Mouse (Mus musculus) layer of hippocampus, adult 18-20 months (tissue): ENCODE data around the gene Smim1. TPM values are rescaled to one million over a fixed set of nuclear protein-coding genes. Genes with fewer than 3 reads are reported as not detected.

Experiments used
- DNase-seq, 2 experiments: peaks; one replicate each; pipeline ENCODE4 v3.0.0; 2022; ENCODE audit warnings: low spot score in 2 of 2
- total RNA-seq, 2 experiments: library from RNA; stranded (reverse); gene quantifications; 2 replicates each; pipeline ENCODE4 v1.2.3; 2021

Smim1 gene
- total RNA-seq, 2 experiments from 2014 or later = 10.3 to 12.5 TPM

- no peak for DNase-seq
Measured at GRCm38 (mm10) chr4:154022407-154022806, 3.6 kb downstream of the Smim1 start.

DNA sequence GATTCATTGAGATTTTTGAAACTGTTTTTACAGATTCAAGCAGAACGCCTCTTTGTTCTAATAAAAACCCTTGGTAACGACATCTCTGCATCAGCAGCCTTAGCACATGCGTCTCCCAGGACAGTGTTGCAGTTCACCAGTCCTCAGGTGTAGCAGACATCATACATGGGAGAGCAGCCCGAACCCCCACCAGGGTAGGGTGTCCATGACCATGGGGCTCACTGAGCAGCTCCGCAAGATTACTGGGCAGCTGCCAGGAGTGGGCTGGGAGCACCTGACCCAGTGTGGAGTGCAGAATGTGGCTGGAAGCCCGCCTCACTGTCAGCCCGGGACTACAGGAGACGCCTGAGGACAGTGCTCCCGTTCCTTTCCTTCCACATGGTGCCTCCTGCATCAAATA, 4.6 kb downstream of the Smim1 start:
- no peak for DNase-seq

DNA sequence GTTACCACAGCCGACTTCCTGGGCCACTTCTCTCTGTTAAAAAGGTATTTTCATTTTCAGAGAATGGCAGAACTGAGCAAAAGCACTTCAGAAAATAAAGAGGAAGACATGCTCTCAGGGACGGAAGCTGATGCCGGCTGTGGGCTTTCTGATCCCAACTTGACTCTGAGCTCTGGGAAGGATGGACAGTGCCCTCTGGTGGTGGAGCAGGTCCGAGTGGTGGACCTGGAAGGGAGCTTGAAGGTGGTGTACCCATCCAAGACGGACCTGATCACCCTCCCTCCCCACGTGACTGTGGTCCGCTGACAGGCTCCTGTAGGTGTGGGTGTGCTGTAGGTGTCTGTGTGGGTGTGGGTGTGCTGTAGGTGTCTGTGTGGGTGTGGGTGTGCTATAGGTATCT, 6.5 kb downstream of the Smim1 start:
- DNase-seq = peak in 1 of 2 experiments; percentile 53

- DNase-seq = no peak
Measured at GRCm38 (mm10) chr4:154015476-154015875, 10.6 kb downstream of the Smim1 start.

DNA sequence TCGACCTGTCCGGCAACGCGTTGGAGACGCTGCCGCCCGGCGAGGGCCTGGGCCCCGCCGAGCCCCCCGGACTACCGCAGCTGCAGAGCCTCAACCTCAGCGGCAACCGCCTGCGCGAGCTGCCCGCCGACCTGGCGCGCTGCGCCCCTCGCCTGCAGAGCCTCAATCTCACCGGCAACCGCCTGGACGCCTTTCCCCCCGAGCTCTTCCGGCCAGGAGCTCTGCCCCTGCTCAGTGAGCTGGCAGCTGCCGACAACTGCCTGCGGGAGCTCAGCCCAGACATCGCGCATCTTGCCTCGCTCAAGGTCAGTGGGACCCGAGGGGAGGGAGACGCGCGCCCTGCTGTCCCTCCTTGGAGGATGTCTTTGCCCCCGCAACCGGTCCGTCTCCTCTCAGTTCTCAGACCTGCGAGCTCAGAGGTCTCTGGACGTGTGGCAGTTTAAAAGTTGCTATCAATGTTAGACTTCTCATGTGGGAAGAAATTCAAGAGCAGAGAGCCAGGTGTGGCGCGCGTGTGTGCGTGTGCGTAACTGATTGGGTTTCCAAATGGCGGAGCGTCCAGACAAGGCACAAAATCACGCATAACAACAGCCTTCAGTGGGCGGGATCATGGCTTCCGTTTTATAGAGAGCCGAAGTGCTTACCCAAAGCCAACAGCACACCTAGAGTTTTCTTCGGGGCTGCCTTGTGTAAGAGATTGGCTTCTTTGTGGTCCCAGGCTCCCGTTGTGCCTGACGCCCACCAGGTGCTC, 13.7 kb downstream of the Smim1 start:
- DNase-seq = no peak

DNA sequence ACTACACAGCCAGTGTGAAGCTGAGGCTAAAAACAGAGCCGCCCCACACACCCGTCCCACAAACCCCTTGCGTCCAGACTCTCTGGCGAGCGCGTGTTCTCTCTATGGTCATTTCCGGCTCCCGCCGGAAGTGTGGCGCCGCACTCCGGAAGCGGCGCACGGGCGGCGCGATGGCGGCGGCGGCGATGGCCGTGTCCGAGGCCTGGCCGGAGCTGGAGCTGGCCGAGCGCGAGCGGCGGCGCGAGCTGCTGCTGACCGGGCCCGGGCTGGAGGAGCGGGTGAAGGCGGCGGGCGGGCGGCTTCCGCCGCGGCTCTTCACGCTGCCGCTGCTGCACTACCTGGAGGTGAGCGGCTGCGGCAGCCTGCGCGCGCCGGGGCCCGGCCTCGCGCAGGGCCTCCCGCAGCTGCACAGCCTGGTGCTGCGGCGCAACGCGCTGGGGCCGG, 14.4 kb downstream of the Smim1 start, which contains the start of gene Lrrc47:
Lrrc47 (plus strand) TSS at position 86 of the 444 bp plus-strand sequence.
- peak; percentile 78 to 89 for DNase-seq

DNA sequence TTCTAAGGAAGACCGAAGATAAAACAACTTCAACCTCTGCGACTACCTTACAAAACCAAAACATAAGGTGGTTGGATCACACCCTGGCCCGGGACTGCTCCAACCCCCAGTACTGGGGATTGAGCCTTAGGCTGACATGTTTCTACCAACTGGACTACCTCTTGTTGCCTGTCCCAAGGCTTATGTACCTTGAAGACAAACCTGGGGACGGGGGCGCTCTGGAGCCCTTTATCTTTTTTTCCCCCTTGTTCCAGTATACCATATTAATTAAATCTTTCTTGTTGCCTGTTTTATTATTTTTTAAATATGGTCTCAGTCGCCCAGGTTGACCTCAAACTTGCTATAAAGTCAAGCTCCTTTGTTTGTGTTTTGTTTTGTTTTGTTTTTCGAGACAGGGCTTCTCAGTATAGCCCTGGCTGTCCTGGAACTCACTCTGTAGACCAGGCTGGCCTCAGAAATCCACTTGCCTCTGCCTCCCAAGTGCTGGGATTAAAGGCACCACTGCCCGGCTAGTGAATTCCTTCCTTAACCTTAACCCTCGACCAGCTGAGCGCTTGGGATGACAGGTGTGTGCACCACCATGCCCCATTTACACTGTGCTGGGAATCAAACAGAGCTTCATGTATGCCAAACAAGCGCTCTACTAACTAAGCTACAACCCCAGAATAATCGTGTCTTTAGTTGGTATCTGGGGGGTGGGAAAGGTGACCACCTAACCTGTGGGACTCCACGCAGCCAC, 15.0 kb downstream of the Smim1 start:
- no peak for DNase-seq

DNA sequence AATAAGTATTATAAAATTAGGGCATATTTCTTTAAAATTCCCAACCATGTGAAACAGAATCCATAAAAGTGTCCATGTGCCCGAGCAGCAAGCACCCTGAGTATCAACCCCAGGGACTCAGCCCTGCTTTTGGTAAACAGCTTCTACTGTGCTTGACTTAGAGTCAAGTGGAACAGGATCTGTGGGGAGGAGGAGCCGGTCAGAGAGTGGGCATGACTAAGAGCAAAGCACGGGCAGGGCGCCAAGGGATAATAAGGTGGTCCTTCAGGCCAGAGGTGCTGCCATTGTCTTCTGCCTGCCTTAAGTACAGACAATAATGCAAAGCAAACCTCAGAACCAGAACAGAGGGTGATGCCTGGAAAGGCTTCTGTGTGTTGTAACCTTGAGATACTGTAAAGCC, 18.3 kb downstream of the Smim1 start:
- no peak for DNase-seq

- DNase-seq = no peak
Measured at GRCm38 (mm10) chr4:154006264-154006663, 19.8 kb downstream of the Smim1 start.

DNA sequence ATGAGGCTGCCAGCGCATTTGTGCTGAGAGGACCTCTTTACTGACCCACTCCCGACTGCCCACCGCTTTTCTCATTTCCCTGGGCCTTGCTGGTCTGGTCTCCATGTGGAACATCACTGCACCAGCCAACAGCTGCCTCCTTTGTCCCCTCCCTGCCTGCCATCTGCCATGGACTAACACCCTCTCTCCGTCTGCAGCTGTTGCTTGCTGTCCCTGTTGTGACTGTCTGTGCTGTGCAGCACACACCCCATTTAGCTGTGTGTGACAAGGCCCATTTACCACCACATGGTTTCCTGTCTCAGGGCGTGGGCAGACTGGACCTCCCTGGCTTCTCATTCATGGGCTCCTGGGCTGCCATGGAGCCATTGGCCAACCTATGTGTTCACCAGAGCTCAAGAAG, 20.5 kb downstream of the Smim1 start:
- no peak for DNase-seq

DNA sequence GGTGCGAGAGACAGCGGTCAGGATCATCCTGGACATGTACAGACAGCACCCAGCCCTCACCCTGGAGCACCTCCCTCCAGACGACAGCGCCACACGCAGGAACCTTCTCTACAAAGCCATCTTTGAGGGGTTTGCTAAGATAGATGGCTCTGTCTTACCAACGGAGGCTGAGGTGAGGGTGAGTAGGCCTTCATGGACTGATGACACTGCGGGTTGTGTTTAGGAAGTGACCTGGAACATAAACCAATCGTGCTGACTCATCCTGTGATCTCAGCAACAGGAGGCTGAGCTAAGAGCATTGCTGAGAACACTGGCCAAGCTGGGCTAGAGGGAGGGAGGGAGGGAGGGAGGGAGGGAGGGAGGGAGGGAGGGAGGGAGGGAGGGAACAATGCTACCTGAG, 32.5 kb downstream of the Smim1 start:
- no peak for DNase-seq

DNA sequence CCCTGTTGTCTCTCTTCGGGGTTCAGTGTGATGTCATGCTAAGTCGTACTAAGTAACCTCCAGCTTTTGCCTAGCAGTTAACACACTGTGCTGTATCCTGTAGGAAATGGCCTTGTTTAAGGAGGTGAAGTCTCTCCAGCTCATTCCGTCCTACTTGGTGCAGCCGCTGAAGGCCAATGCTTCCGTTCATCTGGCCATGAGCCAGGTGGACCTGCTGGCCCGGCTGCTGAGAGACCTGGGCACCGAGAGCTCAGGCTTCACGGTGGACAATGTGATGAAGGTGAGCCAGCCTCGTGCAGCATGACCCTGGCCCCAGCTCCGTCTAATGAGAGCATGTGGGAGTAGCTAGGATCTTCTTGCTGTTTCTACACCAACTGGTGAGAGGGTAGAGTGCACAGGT, 33.3 kb downstream of the Smim1 start:
- no peak for DNase-seq

GRCm38 (mm10) chr4:153980470-153980869, 45.6 kb downstream of the Smim1 start:
- DNase-seq = no peak

DNA sequence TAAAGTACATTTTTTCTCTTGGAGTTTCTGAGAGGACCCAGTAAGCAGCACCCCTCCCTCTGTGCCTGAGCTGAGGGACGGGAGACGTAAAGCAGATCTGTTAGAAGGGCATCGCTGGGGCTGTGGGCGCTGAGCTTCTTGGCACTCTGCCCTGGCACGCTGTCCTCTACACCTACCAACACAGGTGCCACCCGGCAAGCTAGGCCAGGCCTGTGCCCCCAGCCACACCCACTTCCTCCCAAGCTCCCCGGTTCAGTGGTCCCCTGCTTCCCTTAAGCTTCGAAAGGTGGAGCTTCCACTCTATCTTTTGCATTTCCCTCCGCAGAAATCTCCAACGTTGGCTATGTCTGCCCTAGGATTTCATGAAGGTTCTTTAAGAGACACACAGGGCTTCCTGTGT, 46.8 kb downstream of the Smim1 start:
- no peak for DNase-seq

DNA sequence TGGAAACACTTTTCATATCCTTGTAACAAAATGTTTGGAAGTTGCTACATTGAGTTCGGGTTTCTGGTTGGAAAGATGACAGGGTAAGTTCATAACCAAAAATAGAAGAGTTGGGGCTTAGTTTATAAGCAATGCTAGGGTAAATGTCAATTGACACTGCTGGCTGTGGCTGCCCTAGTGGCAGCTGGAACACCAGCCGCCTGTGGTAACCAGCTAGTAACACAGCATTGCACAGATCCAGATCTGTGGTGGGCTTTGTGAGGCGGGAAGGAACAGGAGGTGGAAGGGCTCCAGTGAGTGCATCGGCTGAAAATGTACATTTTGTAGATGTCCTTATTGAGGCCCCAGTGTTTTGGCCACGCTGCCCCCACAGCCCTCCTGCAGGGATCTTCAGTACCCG, 50.3 kb downstream of the Smim1 start:
- no peak for DNase-seq

DNA sequence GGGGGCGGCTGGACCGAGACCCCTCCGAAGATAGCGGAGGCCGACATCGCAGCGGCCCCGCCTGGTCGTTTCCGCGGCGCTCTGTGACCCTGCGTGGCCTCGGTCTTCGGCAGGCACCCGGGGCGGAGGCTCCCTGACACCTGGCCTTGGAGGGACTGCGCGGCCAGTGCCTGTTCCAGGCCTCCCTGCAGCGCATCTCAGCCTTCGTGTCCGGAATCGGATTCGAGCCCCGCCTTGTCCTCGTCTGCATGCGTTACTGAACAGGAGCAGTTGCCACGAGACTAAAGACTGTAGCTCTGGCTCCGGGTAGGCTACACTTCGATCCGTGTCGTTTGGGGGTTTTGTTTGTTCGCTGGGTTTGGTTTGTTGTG, 50.8 kb downstream of the Smim1 start:
- DNase-seq = no peak

DNA sequence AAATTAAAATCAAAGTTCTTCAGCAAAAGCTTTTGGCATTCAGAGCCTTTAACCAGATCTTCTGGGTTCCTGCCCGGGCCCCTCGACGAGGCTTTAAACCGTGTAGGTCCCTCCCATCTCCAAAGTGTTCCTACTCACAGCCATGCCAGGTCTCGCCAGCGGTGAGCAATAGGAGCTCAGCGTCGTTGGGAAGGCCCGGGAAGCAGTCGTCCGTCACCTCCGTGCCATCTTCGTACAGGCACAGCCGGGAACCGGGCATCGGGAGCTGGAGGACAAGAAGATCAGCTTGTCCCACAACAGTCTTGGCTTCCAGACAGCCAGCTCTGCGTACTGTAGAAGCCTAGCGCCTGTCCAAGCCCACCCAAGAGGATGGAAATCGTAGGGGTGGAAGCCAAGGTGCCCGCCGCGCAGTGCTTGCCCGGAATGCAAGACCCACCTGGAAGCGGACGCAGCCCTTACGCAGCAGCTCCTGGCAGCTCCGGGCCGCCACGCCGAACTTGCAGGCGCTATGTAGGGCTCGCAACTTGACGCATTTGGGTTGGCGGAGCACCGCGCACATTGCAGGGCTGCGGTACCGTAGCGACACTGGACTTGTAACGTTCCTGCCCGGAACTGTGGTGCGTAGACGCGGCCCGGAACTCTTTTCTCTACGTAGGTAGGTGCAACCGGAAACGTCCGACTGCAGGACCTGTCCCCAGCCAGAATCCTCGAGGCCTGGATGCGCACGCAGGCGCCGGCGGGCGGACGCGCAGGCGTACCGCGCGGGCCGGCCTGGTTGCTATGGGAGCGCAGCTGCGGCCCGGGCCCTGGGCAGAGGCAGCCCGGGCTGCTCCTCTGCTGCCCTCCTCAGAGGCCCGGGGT, 51.4 kb downstream of the Smim1 start, which contains the start of the genes Dffb and Cep104:
Dffb (minus strand) TSS at position 696 of the 861 bp plus-strand sequence.
Cep104 (plus strand) TSS at position 764 of the 861 bp plus-strand sequence.
- DNase-seq = peak; percentile 92 to 97
